Mouse (Mus musculus) kidney, embryonic 14.5 days (tissue): ENCODE measurements at regions not wholly inside any gene's neighbourhood (a gene's known extent, or its start where the extent isn't known, plus 50 kb on each side); places are given as distances from the start of the nearest gene placed in this dataset.

Experiments
- ATAC-seq: fragments of 200-750 bp; cut with Nextera tagmentation; 2 replicates; pipeline ENCODE4 v1.8.0; 2017; ENCODE audit warnings: moderate number of reproducible peaks, mild to moderate bottlenecking, moderate TSS enrichment, moderate library complexity; ENCODE audit not compliant: low FRiP score, low TSS enrichment
- H3K27ac ChIP-seq: fragments of 300-500 bp; sonication (generic); 2 replicates; pipeline ENCODE4 v1.5.1; 2014; ENCODE audit warnings: low read depth, mild to moderate bottlenecking, low read length, moderate library complexity, mixed read lengths
- H3K27me3 ChIP-seq: fragments of 300-500 bp; sonication (generic); 2 replicates; pipeline ENCODE4 v1.6.1; 2014; ENCODE audit warnings: mild to moderate bottlenecking, low read length; ENCODE audit not compliant: control insufficient read depth, insufficient read depth
- H3K36me3 ChIP-seq: fragments of 300-500 bp; sonication (generic); 2 replicates; pipeline ENCODE4 v1.6.1; 2014; ENCODE audit warnings: low read length, mixed read lengths; ENCODE audit not compliant: control insufficient read depth, insufficient read depth
- H3K4me1 ChIP-seq: fragments of 300-500 bp; sonication (generic); 2 replicates; pipeline ENCODE4 v1.6.1; 2014; ENCODE audit warnings: low read length, mixed read lengths; ENCODE audit not compliant: control insufficient read depth, insufficient read depth
- H3K4me2 ChIP-seq: fragments of 300-500 bp; sonication (generic); replicated peaks from 2 replicates; pipeline ENCODE4 v1.6.1; 2014; ENCODE audit warnings: low read depth, mild to moderate bottlenecking, low read length
- H3K4me3 ChIP-seq: fragments of 300-500 bp; sonication (generic); 2 replicates; pipeline ENCODE4 v1.5.1; 2014; ENCODE audit warnings: mild to moderate bottlenecking, low read length
- H3K9ac ChIP-seq: fragments of 300-500 bp; sonication (generic); 2 replicates; pipeline ENCODE4 v1.6.1; 2014; ENCODE audit warnings: low read depth, mild to moderate bottlenecking, low read length, moderate library complexity
- H3K9me3 ChIP-seq: fragments of 300-500 bp; sonication (generic); 2 replicates; pipeline ENCODE4 v1.6.1; 2016; ENCODE audit warnings: low read length; ENCODE audit not compliant: control insufficient read depth
- WGBS: fragments of 180-500 bp; shearing (Covaris S2); extraction: QIAGEN DNeasy Blood & Tissue Kit; methylation state at CpG from one replicate; pipeline ENCODE4 v1.1.7; 2014; 5-methylcytosine and 5-hydroxymethylcytosine counted together

- ATAC-seq: no peak
- Histone ChIP-seq H3K9me3 (no peaks in the 10 kb centered on the region), H3K4me3 (no peak overlapping the region), H3K9ac (no peak overlapping the region), H3K36me3 (no peaks in the 10 kb centered on the region), H3K27ac (no peak overlapping the region), H3K4me2 (peak overlapping the region; percentile 8; the same call in 1 of the 2 replicates), H3K27me3 (no peaks in the 10 kb centered on the region), H3K4me1 (no peaks in the 10 kb centered on the region)
- WGBS: 36% methylated on average over 16 of the region's 16 CpGs
These were observed 110.4 kb downstream of the Sptssa start for GRCm38 (mm10) chr12:54545821-54546608.

DNA sequence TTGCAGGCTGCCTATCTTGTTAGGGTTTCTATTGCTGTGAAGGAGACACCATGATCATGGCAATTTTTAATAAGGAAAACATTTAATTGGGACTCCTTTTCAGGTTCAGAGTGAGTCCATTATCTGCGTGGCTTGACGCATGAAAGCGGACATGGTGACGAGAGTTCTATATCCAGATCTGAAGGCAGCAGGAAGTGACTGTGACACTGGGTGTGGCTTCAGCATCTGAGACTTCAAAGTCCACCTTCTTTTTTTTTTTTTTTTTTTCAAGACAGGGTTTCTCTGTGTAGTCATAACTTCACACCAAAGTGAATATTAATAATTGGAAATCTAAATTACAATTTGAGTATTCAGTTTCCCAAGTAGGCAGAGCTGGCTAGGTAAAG is 118.1 kb downstream of the Sptssa start:
- no peaks in the 10 kb centered on the region for H3K9me3 ChIP-seq
- 91% methylated on average over 4 of the region's 4 CpGs for WGBS
- no peak for ATAC-seq
- H3K4me1 ChIP-seq: no peaks in the 10 kb centered on the region
- no peak overlapping the region for H3K9ac ChIP-seq
- H3K27me3 ChIP-seq: no peaks in the 10 kb centered on the region
- H3K4me3 ChIP-seq: no peak overlapping the region
- H3K27ac ChIP-seq: no peak overlapping the region
- no peak overlapping the region for H3K4me2 ChIP-seq
- H3K36me3 ChIP-seq: no peaks in the 10 kb centered on the region

GRCm38 (mm10) chr12:54537690-54538319 is 118.6 kb downstream of the Sptssa start:
- no peaks in the 10 kb centered on the region for H3K9me3 ChIP-seq
- H3K27me3 ChIP-seq: no peaks in the 10 kb centered on the region
- no peak overlapping the region for H3K9ac ChIP-seq
- H3K4me1 ChIP-seq: no peaks in the 10 kb centered on the region
- no peak overlapping the region for H3K4me3 ChIP-seq
- H3K4me2 ChIP-seq: no peak overlapping the region
- no peak for ATAC-seq
- no peaks in the 10 kb centered on the region for H3K36me3 ChIP-seq
- no peak overlapping the region for H3K27ac ChIP-seq
- WGBS: 87% methylated on average over 7 of the region's 7 CpGs

GRCm38 (mm10) chr12:54537022-54537421 is 119.4 kb downstream of the Sptssa start:
- 49% methylated on average over 7 of the region's 7 CpGs for WGBS
- Histone ChIP-seq H3K27ac (no peak overlapping the region), H3K4me3 (no peak overlapping the region), H3K9me3 (no peaks in the 10 kb centered on the region), H3K27me3 (no peaks in the 10 kb centered on the region), H3K9ac (no peak overlapping the region), H3K36me3 (no peaks in the 10 kb centered on the region), H3K4me2 (no peak overlapping the region), H3K4me1 (no peaks in the 10 kb centered on the region)
- ATAC-seq: no peak

DNA sequence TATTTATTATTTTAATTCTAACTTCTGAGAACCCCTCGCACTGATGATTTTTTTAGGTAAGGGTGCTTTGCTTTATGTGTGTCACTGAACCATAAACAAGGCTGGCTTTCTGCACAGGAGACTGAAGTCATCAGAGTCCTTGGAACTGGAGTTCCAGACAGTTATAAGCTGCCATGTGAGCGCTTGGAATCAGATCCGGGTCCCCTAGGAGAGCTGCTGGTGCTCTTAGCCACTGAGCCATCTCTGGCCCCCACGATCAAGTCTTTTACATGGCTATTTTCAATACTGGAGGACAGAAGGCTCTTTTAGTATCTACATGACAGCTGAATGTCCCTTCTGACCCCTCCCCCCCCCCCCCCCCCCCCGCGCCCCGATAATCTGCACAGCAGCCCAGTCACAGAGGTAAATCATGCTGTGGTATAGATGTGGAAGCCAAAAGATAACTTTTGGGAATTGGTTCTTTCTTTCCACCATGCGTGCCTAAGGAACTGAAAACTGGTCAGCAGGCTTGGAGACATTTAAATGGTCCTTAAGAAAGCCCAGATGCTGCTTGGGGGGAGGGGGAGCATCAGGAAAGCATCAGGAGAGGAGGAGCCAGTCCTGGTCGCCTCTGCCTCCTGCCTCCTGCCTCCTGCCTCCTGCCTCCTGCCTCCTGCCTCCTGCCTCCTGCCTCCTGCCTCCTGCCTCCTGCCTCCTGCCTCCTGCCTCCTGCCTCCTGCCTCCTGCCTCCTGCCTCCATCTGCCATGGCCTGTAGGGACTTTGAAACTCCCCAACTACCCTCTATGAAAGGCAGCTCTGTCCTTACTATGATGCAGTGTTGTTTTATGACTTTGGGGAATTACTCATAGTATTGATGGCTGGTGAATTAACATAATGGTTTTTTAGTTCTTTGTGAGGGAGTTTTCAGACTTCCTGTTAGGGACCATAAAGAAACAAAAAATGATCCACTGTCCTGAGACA is 120.5 kb downstream of the Sptssa start:
- Histone ChIP-seq H3K4me2 (no peak overlapping the region), H3K36me3 (no peaks in the 10 kb centered on the region), H3K27ac (no peak overlapping the region), H3K4me1 (no peaks in the 10 kb centered on the region), H3K27me3 (no peaks in the 10 kb centered on the region), H3K9me3 (no peaks in the 10 kb centered on the region), H3K4me3 (no peak overlapping the region), H3K9ac (no peak overlapping the region)
- 50% methylated on average over 6 of the region's 9 CpGs for WGBS
- ATAC-seq: no peak

DNA sequence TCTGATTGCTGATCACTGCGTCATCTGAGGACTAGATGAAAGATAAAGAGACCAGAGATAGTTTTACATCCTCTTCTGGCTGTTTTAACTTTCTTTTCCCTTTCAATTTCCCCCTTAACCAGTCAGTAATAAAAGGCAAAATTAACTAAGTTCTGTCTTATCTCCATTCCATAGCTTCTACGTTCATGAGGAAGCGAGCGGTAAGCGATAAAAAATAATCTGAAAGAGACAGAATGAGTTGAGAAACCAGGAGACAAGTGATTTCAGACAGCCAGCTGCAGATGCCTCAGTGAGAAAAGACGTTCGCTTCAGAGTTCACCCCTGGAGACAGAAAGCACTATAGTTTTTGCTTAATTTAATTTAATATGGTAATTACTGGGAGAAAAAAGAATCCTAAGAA is 121.5 kb downstream of the Sptssa start:
- Histone ChIP-seq H3K4me2 (no peak overlapping the region), H3K4me1 (no peaks in the 10 kb centered on the region), H3K27me3 (no peaks in the 10 kb centered on the region), H3K36me3 (no peaks in the 10 kb centered on the region), H3K9ac (no peak overlapping the region), H3K4me3 (no peak overlapping the region), H3K27ac (no peak overlapping the region), H3K9me3 (no peaks in the 10 kb centered on the region)
- WGBS: 68% methylated on average over 7 of the region's 7 CpGs
- no peak for ATAC-seq

DNA sequence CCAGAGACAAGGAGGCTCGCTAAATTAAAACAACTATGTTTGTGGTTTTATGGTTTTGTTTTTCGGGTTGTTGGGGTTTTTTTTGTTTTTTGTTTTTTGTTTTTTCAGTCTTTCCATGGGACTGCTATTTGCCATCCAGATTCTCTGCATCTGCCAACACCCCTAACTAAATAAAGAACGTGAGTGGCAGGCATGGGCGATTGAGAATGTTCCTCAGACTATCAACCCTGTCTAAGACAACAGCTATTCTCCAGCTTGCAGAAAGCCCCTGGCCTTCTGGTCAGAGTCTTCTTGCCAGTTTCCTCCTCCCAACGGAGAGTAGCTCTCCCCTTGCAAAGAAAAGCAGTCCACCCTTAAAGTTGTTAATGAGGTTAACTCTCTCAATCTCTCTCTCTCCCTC is 123.2 kb downstream of the Sptssa start:
- no peaks in the 10 kb centered on the region for H3K36me3 ChIP-seq
- 53% methylated on average over 5 of the region's 5 CpGs for WGBS
- no peaks in the 10 kb centered on the region for H3K9me3 ChIP-seq
- H3K27ac ChIP-seq: no peak overlapping the region
- H3K9ac ChIP-seq: no peak overlapping the region
- no peaks in the 10 kb centered on the region for H3K27me3 ChIP-seq
- no peak overlapping the region for H3K4me3 ChIP-seq
- ATAC-seq: no peak
- no peak overlapping the region for H3K4me2 ChIP-seq
- H3K4me1 ChIP-seq: no peaks in the 10 kb centered on the region

GRCm38 (mm10) chr12:54532062-54532461 is 124.3 kb downstream of the Sptssa start:
- 89% methylated on average over 8 of the region's 8 CpGs for WGBS
- no peak for ATAC-seq

More at GRCm38 (mm10) chr12:54532062-54532461, 124.3 kb downstream of the Sptssa start:
- no peak overlapping the region for H3K9ac ChIP-seq
- no peaks in the 10 kb centered on the region for H3K27me3 ChIP-seq
- no peak overlapping the region for H3K4me2 ChIP-seq
- no peaks in the 10 kb centered on the region for H3K36me3 ChIP-seq
- no peak overlapping the region for H3K27ac ChIP-seq
- no peak overlapping the region for H3K4me3 ChIP-seq
- no peaks in the 10 kb centered on the region for H3K4me1 ChIP-seq
- no peaks in the 10 kb centered on the region; the same call in 1 of the 2 replicates for H3K9me3 ChIP-seq
